Mouse (Mus musculus) layer of hippocampus, adult 8-10 months (tissue): ENCODE results near the gene A130010J15Rik. TPM values are rescaled to one million over a fixed set of nuclear protein-coding genes. Genes with fewer than 3 reads are reported as not detected.

Experiments
- DNase-seq, 2 experiments: peaks; one replicate each; pipeline ENCODE4 v3.0.0; 2022; ENCODE audit warnings: low spot score in 2 of 2
- total RNA-seq, 4 experiments: library from RNA; stranded (reverse); gene quantifications; 2 replicates each; pipeline ENCODE4 v1.2.4; 2022

A130010J15Rik gene
- total RNA-seq, result 1 to 10 TPM; 4.7 to 5.7 (median 5.3) TPM

DNA sequence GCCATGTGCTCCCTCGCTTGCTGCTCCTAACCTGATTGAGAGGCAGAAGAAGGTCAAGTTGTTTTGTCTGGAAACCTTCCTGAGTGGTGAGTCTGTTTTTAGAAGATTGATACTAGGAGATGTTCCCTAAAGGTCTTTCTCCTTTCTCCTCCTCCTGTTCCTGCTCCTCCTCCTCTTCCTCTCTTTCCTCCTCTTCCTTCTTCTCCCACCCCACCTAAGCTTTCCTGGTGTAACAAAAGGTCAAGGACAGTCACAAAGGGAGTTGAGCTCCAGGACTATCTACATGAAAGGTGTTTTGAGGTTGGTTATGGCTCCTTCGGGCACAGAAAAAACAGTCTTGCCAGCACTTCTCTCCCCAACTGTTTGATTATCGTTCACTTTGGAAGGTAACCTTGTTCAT, at the start of gene A130010J15Rik:
Gene A130010J15Rik (plus strand): TSS at position 301 of the 400 bp plus-strand sequence.
- DNase-seq, result no peak

DNA sequence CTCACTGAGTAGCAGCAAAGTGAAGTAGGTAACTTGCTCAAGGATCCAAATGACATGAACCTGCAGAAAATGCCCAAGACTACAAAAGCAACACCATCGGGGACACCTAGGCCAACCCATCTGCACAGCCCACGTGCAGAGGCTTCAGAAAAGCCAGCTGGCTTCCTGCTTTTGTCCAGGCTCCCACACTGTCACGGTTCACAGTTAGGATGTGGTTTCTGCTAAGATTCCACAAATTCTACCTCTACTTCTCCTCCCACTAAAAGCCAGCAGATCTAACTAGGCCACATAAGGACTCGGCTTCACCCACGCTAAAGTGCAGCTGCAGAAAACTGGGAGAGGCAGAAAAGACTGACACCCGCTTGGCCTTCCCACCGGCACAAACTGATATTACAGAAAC, 45.1 kb upstream of the A130010J15Rik start:
- no peak for DNase-seq

DNA sequence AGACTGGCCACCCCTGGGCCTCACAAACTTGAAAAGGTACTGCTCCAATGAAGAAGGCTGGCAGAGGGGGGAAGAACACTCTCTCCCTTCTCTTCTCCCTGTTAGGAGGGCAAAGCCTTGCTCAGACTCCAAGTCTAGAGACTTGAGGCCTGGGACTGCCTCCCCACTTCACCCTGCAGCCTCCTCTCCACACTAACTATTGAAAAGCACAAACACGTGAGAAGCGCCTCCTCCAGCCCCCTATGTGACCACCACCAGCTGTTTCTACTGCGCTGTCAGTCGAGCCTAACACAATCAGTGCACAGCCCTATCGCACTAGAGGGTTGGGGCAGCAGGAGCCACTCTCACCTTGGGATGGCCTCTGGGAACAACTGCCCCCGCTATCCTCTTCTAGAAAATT, 44.6 kb upstream of the A130010J15Rik start:
- no peak for DNase-seq

DNA sequence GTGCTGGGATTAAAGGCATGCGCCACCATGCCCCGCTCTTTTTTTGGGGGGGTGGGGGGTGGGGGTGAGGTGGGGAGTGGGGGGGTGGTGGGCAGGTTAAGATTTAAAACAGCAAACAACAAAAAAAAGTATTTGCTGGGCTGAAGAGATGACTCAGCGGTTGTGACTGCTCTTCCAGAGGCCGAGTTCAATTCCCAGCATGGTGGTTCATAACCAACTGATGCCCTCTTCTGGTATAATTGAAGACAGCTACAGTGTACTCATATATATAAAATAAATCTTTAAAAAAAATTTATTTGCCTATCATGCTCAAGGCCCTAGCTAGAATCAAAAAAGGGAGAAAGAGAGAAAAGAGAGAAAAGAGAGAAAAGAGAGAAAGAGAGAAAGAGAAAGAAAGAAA, 42.0 kb upstream of the A130010J15Rik start:
- no peak for DNase-seq

DNA sequence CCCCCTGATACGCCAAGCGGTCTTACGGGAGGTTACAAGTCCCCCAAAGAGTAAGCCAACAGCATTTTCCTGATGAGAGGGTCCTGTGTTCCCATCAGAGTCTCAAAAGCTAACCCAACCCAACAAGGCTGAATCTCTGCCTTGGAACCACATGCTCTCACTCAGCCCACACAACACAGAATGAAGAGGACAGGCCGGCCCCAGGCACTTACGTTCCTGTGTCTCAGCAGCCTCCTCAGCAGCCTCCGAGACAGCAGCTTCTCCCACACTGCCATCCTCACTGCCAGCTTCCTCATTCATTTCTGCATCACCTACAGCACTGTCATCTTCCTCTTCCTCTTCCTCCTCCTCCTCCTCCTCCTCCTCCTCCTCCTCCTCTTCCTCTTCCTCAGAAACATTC, 39.8 kb upstream of the A130010J15Rik start:
- no peak for DNase-seq

DNA sequence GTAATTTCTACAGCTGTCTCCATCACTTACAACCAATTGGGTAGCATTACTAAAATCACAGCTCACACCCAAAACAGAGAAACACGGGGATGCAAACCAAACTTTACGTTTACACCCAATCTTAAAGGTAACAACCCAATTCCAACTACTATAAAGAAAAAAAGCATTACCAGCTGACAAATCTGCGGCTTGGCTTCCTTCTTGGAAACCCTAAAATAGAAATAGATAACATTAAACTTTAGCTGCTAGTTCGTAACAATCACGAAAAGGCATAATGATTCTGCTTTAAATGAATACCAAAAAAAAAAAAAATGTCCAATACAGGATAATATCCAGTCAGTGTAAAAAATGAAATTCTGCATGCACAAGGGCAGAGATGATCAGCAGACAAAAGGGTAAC, 38.5 kb upstream of the A130010J15Rik start:
- DNase-seq, result no peak

DNA sequence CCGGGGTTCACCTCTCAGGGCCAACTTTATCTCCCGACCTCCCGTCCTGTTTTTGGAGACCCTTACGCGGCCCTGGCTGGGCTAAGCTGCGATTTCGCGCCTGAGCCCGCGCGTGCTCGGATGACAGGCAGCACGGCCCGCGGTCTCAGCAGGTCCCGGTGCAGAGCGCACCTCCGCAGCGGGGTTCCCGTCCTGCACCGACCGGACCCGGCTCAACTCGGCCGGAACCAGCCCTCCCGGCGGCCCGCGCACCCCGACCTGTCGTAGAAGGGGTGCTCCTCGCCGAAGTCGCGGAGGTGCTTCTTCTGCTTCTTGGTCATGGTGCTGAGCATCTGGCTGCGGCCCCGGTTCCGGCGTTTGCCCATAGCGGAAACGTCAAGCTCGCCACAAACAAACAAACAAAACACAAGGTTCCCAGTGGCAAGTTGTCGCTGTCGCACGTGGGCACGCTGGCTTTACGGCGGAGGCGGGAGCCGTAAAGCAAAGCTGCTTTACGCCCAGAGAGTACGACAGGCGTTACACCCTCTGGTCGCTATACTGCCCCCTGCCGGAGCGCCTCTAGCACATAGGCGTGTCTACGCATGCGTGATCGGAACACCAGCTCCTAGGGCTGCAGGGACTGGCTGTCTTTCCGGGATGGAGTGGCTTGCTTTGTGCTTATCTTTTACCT, 37.9 kb upstream of the A130010J15Rik start, which contains the start of gene Diexf:
Gene Diexf (minus strand): TSS at position 487 of the 670 bp plus-strand sequence.
- DNase-seq, result peak; percentile 93 to 97

DNA sequence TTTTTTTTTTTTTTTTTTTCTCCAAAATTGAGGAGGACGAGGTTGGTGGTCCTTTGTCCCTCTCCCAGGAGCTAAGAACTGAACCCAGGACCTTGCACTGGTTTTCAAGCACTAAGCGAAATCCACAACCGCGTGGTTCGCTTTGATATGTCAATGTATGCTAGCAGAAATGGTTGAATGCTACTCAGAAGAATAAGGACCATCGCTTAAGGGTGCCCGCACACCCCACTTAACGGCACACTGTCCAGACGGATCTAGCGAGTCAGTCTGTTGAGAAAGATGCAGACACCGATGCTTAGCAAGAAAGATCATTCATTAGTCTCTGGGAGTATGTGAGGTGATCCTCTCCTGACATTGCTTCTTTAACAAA, 37.4 kb upstream of the A130010J15Rik start:
- DNase-seq, result no peak

DNA sequence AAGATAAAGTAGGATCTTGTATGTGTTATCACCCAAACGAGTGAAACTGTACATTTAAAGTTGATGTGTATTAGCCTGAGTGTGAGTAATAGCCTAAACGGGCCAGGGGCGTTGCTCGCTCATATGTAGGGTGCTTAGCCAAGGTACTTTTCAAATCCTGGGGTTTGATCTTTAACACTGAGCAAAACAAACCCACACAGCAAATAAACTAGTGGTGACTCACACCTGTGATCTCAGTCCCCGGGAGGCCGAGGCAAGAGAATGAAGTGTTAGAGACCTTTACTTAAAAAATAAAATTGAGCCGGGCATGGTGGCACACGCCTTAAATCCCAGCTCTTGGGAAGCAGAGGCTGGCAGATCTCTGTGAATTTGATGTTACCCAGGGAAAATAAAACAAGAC, 37.0 kb upstream of the A130010J15Rik start:
- DNase-seq, result no peak

DNA sequence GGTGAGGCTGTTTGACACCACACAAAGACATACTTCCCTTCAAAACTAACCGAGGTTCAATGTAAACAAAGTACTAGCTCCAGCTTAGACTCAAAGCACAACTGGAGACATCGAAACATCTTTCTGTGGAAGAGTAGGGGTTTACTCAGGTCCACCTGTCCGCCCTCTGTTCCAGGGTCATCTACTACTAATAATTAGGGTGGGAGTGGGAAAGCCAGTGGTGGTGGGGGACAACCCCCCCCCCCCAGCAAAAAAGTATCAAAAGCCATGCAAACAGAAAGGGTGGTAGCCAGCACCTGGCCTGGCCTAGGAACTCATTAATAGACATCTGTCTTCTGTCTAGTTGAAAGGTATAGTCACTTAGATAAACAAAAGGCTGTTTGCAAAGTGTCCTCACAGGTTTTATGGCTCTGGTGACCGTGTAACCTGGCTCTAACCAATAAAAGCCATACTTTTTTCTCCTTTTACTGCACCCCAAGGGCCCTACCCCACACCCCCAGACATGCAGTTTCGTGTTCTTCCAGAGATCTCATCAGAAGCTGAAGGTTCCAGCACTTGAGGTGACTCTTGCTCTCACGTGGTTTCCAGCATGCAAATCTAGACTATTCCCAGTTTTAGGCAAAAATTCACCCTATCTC, 36.4 kb upstream of the A130010J15Rik start:
- DNase-seq, result no peak

DNA sequence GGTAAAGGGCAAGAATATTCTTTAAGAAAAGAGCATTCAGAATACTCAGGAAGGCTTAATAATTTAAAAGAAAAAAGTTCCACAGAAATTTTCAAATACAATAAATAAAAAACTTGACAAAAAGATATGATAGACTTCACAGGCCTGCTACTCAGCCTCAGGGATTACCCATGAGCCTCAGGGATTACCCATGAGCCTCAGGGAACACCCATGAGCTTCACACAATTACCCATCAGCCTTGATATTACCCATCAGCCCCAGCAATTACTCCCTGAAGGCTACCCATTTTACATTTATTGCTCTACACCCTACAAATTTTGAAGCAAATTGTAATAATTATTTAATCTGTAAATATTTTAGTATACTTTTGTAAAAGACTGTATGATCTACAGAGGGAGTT, 35.5 kb upstream of the A130010J15Rik start:
- no peak for DNase-seq

DNA sequence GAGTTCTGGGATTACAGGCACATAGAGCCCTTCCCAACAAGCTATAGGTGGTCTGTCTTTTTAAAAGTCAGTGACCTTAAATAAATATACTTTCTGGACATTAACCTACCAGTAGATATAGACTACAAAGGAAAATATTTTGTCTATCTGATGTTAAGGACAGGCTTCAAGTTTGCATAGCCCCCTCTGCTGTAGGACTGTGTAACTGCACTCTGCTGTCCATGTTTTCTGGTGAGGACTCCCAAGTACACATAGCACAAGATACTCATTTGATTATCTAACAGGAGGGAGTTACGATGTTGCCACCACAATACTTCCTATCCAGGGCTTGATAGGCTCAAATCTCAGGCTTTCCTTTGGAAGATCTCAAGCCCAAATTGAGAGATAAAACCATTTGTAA, 34.1 kb upstream of the A130010J15Rik start:
- DNase-seq, result no peak

DNA sequence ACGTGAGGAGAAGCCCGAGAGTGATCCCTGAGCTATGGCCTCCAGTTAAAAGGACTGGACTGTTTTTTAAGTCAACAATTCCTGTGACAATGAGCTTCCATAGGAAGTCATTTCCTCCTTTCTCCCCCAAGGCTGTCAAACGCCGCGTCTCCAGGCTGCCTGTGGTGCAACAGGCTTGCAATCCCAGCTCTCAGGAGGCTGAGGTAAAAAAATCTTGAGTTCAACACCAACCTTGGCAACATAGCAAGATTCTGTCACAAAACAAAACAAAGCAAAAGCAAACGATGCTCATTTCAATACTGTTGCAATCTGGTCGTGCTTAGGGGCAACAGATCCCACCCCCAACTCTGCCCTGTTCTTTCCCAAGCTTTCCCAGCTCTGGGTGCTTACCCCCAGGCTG, 29.8 kb upstream of the A130010J15Rik start:
- DNase-seq, result no peak

DNA sequence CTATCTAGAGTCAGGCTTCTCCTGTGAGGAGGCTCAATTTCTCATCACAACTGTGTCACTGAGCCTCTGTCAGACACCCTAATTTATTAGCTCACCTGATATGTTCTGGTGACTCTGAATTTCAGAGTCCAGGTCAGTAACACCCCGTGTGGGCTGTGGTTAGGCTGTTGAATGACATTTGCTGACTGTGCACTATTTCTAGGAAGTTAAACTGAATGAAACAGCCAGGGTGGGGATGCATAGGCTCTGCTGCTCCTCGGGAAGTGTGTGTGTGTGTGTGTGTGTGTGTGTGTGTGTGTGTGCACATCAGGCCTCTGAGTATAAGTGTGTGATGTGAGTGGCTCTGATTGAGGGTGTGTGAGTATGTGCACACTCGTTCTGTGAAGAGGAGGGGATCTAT, 29.2 kb upstream of the A130010J15Rik start:
- DNase-seq, result no peak

DNA sequence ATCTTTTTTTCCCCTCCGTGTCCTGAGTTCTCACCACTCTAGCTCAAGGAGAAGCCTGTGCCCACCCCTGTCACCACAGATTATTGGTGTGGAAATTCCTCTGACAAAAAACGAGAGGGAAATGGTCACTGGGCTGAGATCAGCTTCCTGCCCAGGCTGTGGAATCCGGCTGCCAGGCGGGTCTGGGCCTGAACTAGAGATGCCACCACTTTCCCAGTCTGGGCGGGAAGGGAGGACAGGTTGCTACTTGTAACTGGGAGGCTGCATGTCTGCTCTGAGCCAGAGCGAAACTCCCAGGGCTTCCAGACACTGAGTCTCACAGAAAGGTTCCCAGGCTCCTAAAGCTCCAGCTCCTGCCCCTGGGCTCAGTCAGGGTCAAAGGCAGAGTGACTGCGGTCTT, 26.7 kb upstream of the A130010J15Rik start:
- no peak for DNase-seq

DNA sequence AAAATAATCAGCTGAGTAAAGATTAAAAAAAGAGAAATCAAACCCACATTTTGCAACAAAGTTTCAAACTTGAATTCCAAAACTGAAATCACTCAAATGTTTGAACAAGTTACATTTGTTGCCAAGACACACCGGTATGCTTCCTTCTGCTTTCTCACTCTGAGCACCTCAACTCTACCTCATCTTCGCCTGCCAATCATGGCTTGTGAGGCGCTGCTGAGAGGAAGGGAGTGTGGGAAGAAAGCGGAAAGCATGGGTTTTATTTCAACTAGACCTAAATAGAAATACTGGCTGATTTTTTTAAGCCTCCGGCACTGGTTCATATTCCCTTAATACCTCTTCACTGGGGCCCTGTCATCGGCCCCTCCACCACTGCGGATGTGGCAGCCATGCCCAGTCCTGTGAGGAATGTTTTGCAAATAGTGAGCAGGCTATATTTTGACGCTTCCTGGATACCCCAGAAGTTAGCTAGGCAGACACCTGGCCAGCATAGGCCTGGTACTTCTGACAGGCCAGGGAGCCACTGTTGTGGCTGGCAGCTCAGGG, 25.3 kb upstream of the A130010J15Rik start:
- no peak for DNase-seq

DNA sequence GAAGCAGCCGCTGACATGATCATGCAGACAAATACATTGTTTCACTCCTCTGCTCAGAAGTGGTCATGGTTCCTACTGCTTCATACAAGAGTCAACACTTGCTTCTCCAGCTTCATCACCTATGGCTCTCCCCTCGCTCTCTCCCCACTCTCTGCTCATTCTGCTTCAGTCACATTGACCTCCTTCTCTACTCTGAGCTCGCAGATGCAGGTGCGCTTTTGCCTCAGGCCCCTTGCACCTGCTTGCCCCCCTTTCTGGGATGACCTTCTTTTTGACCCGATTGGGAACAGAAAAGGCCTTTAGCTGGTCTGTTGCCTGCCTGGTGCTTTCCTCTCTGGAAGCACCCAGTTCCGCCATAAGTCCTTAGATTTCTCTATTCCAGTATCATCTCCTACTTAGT, 23.3 kb upstream of the A130010J15Rik start:
- no peak for DNase-seq

DNA sequence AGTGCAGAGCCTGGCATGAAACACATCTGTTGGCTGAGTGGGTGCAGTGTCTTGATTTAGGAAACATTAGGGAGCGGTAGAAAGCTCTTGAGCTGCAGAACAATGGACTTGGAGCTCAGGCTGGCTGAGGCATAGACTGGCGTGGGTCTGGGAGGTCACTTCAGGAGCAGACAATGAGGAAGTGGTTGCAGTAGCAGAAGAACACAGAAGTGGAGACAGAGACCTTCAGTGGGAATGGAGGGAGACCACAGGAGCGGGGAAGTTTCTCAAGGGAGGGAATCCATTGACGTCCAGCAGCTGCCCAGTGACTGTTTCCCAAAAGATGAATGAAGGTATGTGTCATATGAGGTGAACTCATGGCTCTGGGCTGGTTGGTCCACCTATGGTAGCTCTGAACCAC, 22.7 kb upstream of the A130010J15Rik start:
- no peak for DNase-seq

DNA sequence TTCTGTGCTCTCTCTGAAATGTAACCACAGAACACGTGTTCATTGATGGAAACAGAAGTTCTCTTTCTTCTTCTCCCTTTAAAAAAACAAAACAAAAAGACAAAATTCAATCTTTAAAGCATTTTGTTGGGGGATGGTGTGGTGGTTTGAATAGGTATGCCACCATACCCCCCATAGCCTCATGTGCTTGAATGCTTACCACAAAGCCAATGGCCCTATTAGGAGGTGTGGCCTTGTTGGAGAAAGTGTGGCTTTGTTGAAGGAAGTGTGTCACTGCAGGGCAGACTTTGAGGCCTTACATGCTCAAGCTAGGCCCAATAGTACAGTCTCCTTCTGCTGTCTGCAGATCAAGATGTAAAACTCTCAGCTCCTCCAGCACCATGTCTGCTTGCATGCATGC, 21.4 kb upstream of the A130010J15Rik start:
- no peak for DNase-seq

DNA sequence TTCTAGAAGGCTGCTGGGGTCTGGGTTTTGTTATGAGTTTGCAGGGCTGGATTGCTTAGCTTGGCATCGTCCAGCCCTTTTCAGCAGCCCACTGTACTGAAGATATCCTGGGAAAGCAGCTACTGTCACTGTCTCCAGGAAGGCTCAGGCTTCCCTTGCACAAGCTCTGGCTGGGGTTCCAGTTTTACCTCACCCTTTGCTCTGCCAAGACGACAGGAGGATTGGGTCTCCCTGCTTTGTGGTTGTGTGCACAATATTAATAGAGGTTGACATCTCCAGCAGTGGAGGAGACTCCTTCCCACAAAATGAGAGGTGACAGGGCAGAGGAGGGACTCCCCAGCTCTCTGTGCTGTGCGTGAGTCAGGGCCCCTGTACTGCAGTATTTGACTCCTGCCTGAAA, 18.6 kb upstream of the A130010J15Rik start:
- no peak for DNase-seq

DNA sequence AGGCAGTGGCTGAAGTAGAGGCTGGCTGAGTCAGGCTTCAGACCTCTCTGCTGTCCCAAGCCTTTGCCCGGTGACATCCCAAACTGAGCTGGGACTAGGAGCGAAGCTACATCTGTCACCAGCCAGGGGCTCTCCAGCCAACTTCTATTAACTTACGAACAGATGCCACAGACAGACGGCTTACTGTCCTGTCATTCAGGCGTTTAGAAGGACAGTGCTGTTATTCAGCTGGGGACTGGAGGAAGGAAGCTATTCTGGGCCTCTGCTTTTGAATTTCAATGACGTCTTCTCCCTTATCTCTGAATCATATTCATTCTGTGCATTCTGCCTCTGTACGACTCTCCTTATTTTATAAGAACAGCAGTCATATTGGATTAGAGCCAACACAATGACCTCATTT, 16.7 kb upstream of the A130010J15Rik start:
- peak in 1 of 2 experiments; percentile 25 for DNase-seq

DNA sequence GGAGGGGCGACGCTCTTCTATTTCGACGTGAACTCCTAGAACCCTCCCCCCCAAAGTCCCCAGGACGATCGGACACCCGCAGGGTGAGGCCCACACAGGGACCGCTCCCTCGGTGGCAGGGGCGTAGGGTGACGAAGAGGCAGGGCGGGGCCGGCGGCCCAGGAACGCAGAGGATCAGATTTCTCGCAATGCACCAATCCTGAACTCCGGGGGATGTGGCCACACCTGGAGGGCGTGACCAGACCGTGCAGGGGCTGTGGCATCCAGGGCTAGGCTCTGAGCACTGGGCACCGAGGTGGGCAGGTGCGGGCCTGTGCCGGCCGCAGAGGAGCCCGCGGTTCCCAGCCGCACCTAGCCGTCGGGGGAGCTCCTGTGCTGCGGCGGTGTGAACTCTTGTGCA, 15.0 kb upstream of the A130010J15Rik start, which contains the start of gene Irf6:
Gene Irf6 (plus strand): TSS at position 240 of the 400 bp plus-strand sequence.
- no peak for DNase-seq

DNA sequence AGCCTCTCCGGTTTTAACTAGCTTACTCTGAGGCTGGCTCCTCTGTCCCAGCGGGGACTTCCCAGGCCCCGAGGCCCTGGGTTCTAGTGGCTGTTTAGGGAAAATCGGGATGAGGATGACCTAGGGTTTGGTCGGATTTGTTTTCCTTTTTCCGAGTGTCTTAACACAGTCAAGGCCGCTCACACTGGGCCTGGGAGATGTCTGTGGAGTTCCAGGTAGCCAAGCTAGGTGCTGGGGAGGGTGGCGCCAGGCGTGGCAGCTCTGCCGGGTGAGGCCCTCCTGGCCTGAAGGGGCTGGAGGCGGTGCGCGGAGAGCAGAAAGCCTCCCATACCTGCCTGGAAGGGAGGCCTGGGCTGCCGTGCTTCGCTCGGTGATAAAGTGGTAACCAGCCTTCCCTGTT, 14.3 kb upstream of the A130010J15Rik start:
- no peak for DNase-seq
